Mouse (Mus musculus) right cerebral cortex, adult 18-20 months (tissue): ENCODE data around the gene Ralb.

Experiments used
- DNase-seq: peaks from one replicate; pipeline ENCODE4 v3.0.0; 2022; ENCODE audit warnings: mixed read lengths

Gene Ralb

DNA sequence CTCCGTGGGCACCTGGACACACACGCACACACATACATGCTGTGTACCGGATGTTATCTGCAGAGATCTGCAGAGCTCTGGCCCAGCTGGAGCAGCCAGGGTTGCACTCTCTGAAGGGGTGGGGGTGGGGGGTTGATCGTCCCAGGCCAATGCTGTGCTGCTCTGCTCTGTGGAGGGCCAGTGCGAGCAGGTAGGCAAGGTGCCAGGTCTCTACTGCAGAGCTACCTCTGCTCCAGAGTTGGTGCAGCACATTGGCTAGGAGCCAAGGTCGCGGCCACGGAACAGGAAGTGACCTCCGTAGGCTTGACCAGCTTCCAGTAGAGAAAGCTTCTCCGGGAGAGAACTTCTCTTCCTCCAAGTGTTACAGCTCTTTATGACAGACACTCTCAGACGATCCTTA is 12.5 kb downstream of the Ralb start:
- no peak for DNase-seq

- DNase-seq: no peak
Observed at GRCm38 (mm10) chr1:119490765-119491164, 13.8 kb downstream of the Ralb start.

DNA sequence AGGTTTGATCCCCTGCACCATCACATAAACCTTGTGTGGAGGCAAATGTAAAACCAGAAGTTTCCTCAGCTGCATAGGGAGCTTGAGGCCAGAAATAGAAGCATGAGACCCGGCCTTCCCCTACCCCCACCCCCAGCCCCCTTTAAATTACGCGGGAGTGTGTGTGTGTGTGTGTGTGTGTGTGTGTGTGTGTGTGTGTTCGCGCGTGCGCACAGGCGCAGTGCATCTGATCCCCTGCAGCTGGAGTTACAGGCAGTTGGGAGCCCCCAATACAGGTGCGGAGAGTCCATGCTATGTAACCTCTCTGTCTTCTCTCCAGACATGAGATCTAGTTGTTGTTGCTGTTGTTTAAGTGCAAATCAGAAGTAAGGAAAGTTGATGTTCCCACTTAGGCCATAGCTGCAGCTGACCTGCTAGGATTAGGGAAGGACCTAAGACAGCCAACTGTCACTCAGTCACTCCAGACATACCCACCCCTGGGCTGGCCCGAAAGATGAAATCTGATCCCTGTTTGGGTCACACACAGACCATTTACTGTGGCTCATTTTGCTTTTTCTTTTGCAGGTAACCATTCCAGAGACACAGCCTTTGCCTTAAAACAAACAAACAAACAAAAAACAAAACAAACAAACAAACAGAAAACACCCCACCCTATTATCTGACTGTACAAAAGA is 16.5 kb downstream of the Ralb start:
- DNase-seq: no peak

GRCm38 (mm10) chr1:119485825-119486224 is 18.8 kb downstream of the Ralb start:
- no peak for DNase-seq

DNA sequence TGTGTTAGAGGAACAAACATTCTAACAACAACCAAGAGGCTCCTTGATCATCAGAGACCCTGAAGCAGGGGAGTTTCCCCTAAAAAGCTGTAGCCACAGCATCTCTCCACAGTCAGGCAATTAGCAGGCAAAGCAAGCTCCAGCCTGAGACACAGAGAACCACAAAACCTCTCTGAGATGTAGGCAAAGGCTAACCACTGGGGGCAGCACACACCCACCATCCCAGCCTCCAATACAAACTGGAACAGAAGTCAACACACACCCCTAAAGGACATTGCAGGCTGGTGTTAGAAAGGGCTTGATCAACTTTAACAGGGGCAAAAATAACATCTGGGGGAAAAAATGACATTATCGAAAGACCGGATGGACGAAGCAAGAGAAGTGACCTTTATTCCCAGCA is 20.1 kb downstream of the Ralb start:
- no peak for DNase-seq

DNA sequence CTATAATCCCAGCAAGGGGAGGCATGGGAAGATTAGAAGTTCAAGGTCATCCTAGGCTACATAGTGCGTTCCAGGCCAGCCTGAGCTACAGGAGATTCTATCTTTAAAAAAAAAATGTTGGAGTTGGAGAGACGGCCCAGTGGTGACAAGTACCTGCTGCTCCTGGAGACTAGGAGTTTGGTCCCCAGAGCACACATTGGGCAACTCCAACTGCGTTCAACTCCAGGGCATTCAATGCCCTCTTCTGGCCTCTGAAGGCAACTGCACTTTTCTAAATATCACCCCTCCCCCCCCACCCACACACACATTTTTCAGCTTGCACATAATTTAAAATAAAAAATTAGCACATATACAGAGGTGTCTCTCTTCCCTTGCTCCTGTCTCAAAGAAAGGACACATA is 21.7 kb downstream of the Ralb start:
- no peak for DNase-seq

DNA sequence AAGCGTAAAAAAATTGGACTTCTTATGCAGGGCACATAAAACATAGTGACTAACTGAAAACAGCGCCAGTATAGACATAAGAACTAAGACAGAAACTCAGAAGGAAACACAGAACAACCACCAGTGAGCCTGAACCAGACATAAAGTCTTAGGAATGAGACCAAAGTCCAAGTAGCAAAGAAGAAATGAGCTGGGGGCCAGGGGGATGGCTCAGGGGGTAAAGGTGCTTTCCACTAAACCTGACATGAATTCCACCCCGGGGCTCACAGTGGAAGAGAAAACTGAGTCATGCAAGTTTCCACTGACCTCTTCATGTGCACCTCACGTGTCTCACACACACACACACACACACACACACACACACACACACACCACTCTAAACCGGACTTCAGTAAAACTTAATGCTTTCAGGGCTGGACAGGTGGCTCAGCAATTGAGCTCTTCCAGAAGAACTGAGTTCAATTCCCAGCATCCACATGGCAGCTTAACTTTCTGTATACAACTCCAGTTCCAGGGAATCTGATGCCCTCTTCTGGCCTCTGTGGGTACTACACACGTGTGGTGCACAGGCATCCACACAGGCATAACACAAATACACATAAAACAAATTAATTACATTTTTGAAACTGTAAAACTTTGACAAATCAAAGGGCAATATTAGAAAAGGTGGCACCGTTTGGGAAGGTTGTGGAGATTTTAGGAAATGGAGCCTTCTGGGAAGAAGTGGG is 23.2 kb downstream of the Ralb start:
- no peak for DNase-seq

DNA sequence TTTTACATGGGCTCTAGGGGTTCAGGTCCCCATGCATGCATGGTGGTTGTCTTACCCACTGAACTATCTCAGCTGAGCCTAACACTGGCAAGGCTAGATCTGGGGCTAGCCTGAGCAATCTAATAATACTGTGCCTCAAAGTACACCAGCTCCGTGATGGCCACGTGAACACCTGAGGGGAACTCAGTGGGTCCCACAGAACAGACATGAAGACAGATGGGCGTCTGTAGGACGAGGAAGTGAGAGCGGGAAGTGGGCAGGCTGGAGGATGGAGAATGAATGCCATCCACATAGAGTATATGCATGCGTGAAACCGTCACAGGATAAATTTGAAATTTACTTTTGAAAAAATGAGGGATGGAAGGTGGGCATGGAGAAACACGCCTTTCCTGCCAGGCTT is 23.9 kb downstream of the Ralb start:
- DNase-seq: no peak

- no peak for DNase-seq
Observed at GRCm38 (mm10) chr1:119479641-119480040, 25.0 kb downstream of the Ralb start.

DNA sequence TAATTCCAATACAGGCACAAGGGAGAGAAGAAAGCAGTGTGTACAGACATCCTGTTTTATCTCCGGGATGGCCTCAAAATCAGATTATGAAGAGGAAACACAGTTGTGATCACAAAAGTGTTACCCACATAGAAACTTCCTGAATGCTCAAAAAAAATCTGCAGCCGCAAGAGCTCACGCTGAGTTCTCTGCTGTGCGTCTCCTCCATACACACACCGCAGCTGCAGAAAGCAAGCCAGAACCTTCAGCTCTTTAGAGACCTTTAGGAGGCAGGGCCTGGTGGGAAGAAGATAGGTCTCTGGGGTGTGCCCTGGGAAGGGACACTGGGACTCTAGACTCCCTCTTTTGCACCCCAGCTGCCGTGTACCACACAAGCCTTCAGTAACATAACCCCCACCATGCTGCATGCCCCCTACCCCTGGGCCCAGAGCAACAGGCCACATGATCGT is 27.7 kb downstream of the Ralb start:
- no peak for DNase-seq

DNA sequence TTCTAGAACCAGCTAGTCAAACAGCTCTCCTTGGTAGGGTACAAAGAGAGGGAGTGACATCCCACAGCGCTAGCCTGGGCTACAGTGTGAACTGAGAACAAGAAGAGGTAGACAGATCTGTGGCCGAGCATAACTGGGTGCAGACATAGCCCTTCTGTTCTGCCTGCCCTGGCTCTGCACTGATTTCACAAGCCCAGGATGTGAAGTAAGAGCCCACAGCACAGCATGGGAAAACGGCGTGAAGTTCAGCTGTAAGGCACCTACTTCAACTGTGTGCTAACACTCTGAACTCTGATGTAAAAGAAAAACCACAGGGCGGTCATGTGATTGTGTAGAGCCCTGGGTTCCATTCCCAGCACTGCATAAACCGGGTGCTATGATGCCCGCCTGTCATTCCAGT is 29.9 kb downstream of the Ralb start:
- DNase-seq: no peak

DNA sequence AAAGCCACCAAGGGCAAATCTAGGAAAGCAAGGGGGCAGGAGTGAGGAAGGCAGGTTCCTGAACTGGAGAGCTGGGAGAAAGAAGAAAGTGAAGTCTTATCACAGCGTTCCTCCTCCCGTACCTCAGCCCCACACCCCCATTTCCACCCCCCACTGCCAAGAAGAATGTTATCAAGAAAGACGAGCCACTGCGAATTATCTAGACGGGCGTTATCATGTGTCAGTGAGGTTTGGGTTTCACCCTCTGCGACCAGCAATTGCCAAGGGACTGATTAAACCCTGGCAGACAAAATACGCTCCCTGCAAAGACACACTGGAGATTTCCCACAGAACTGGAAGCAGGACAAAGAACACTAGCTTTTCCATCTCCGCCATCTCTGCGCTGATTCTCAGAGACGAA is 31.9 kb downstream of the Ralb start:
- DNase-seq: no peak

DNA sequence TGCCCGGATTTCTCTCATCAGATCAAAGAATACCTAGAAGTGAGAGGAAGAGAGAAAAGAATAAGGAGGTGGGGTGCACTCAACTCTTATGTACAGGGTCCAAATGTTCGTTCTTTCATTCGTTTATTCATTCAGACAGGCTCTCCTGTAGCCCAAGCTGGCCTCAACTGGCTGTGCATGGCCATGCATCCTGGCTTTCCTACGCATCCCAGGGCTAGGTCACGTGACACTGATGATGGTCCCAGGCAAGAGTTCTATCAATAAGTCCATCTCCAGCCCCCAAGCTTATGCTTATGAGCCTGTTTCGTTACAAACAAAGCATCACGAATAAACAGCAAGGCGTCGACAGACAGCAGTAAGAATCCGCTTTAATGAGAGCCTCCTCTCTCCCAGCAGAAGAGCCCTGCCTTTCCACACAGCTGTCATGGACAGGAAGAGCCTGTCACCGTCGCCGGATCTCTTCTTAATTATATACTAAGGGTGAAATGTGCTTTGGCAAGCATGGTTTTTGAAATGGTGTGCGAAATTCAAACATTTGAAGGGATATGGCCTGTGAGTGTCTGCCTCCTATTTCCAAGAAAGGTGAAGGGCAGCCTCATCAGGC is 32.7 kb downstream of the Ralb start:
- no peak for DNase-seq

- DNase-seq: no peak
Observed at GRCm38 (mm10) chr1:119463386-119463785, 41.2 kb downstream of the Ralb start.

GRCm38 (mm10) chr1:119460062-119460461 is 44.5 kb downstream of the Ralb start:
- DNase-seq: no peak

DNA sequence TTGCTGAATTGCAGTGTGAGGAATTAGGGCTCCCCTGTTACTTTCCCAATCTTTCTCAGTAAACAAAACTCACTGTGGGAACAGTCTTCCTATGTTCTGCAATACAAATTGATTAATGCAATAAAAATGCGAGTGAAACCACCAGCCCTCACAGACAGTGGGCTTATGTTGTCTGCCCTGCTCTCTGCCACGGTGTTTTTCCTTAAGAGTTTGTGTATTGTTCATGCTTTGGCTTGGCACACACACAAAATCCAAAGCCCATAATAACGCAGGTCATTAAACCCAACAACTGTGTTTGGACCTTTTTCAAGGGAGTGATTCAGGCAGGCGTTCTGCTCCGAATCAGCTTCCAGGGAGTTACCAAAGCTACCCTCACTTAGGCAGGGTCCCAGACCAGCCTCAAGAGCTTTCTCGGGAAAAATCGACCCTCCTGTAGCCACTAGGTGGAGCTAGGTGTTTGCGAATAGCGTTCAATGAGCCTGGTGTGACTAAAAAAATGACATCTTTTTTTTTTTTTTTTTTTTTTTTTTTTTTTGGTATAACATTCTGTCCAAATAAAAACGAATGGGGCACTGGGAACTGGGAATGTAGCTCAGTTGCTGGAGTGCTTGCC is 46.5 kb downstream of the Ralb start:
- DNase-seq: peak; percentile 40

- DNase-seq: no peak
Observed at GRCm38 (mm10) chr1:119457528-119457855, 47.1 kb downstream of the Ralb start.

DNA sequence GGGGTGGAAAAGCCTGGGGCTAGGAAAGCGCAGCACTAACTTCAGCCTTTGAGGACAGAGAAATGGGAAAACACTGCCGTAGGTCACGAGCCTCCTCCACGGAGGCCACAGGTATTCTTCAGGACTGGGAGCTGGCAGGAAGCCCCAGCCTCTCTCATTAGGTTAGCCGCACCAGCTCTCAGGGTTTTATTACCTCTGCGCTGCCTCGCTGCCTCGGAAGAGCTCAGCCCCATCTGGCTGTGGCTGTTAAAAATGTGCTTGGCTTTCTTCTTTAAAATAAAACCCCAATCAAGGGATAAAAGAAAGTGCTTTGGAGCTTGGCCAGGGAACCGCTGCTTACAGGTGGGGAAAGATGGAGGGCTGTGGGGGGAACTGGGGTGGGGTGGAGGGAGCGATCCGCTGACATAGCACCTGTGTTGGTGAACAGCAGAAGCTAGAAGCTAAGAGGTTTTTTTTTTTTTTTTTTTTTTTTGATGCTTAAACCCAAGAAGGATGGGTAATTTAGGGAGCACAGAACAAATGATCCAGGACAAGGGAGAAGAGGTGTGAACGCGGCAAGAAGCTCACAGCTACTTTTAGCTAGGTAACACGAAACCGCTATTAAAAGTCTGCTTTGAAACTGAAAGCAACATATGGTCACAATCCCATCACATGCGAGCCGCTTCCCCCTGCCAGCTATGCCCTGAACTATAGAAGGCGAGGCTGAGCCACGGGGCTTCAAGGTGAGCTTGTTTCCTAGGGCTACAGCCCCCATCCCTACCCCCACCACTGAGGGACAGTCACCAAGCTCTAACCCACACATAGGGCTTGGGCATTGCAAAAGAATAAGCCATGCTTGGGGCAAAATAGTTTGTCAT is 47.7 kb downstream of the Ralb start:
- no peak for DNase-seq

GRCm38 (mm10) chr1:119453731-119454130 is 50.9 kb downstream of the Ralb start:
- DNase-seq: no peak

DNA sequence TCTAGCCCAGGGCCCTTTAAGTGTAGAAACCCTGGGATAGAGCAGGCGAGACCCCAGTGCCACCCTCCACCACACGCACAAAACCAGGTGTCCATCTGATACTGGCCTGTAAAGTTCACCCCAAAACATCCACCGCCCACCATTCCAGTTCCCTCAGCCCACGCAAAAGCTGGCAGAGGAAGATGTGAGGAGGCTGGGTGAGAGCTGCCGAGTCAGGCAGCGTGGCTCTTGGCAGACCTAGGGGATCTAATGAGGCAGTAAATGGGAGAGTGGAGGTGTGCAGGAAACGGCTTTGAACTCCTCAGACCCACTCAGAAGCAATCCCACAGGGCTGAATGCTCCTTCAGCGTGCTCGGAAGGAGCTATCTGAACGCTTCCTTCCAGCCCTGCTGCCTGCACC is 53.2 kb downstream of the Ralb start:
- DNase-seq: peak; percentile 53

DNA sequence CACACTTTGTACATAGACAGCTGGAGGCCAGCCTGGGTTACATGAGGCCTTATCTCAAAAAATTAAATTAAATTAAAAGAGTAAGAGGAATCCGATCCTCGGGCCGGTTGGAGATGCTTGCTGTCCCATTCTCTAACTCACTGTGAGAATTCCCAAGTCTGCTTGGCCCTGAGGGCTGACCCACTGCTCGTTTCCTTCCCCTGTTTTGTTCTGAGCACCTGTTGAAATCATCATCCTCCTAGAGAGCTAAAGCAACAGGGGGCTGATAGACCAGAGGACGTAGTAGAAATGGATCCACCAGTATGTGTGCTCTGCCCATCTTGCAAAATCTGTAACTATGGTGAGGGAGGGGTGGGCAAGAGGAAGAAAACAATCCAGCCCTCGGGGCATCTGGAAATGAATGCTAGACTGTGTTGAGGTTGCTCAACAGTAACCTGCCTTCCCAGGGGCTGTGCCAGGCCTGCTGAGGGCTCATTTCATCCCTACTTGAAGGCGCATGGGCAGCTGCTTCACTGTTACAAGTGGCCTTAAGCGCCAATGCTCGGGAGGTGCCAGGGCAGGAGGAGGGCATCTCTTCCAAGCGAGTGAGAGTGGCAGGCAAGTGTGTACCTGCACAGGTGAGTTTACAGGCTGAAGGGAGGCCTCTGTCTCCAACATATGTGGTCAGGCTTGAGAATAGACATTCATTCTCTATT is 53.8 kb downstream of the Ralb start:
- DNase-seq: no peak

DNA sequence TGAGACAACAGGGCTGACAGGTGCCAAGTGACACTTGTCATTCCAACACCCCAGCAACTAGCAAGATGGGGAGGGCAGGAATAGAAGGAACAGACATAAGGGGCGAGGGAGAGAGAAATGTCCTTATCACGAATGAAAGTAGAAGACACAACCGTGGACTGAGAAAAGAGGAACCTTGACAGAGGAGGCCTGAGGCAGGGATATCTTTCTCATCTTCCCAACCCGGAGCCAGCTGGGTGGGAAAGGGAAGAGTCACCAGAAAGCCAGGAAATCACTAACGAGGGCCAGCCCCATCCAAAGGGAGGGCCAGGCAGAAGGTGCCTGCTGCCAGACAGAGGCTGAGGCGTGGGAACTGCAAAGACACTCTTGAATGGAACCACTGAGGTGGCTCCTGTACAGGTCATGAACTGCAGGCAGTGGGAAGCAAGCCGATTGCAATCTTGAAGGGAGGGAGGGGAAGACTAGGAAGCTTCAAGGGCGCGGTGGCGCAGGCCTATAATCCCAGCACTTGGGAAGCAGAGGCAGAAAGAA is 57.8 kb downstream of the Ralb start:
- DNase-seq: no peak
